Comparison of ENCODE assay signal across 8 mouse cellular contexts in the genomic region with DNA sequence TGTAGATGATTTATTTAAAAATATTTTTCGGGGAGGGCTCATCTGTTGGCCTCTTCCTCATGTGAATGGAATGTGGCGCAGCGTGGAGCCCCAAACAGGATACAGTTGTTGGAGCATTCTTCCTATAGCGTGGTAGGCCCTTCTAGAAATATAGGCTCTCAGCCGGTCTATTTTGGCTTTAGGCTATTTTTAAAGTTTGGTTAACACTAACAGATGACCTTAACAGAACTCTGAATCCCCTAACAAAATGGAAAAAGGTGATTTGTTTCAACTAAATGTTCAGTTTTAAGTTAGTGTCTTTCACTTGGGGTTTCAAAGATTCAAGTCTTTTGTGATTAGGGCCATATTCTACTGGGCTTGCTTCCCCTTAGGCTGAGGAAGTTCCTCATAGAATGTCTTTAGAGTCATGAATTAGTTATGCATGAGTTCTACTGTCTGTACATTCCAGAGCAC.
A peak's percentile ranks its signal among the peaks of the same experiment; 100 is the strongest.
DNase-seq lines count a peak whose midpoint lies in the region; ATAC-seq and TF ChIP-seq lines count a peak whose summit lies in the region.

No protein-coding gene starts in this region.

- peak overlapping the region; percentile 35 for H3K4me3 ChIP-seq in embryonic fibroblast, embryonic 13.5 days (ENCODE audit: insufficient read depth, low read length)
- peak overlapping the region; percentile 33 for H3K4me3 ChIP-seq in hindbrain, embryonic 14.5 days (replicated peaks; ENCODE audit: low read length)
- H3K4me3 ChIP-seq in lung, postnatal 0 days (ENCODE audit: low read depth, low read length): peak overlapping the region; percentile 45
- H3K4me3 ChIP-seq in stomach, embryonic 14.5 days (ENCODE audit: low read depth, low read length): peak overlapping the region; percentile 40

- peaks cover 6% of the 10 kb centered on the region for H3K4me1 ChIP-seq in embryonic fibroblast, embryonic 13.5 days (ENCODE audit: control insufficient read depth, insufficient read depth, low read length)
- H3K4me1 ChIP-seq in hindbrain, embryonic 14.5 days (replicated peaks; ENCODE audit: control insufficient read depth, insufficient read depth, low read length): peaks cover 17% of the 10 kb centered on the region
- H3K4me1 ChIP-seq in lung, postnatal 0 days (ENCODE audit: insufficient read depth, low read depth, low read length): peaks cover 8% of the 10 kb centered on the region; the same call in 1 of the 2 replicates
- H3K4me1 ChIP-seq in stomach, embryonic 14.5 days (ENCODE audit: control insufficient read depth, insufficient read depth, low read length): peaks cover 17% of the 10 kb centered on the region; the same call in 1 of the 2 replicates

- peak overlapping the region; percentile 49 for H3K4me2 ChIP-seq in hindbrain, embryonic 14.5 days (replicated peaks)
- H3K4me2 ChIP-seq in lung, postnatal 0 days (replicated peaks; ENCODE audit: low read depth, low read length): peak overlapping the region; percentile 61
- H3K4me2 ChIP-seq in stomach, embryonic 14.5 days (replicated peaks; ENCODE audit: low read depth, low read length): peak overlapping the region; percentile 59

- H3K9me3 ChIP-seq in hindbrain, embryonic 14.5 days (ENCODE audit: control insufficient read depth, low read length): no peaks in the 10 kb centered on the region
- H3K9me3 ChIP-seq in lung, postnatal 0 days (ENCODE audit: low read length): no peaks in the 10 kb centered on the region
- H3K9me3 ChIP-seq in stomach, embryonic 14.5 days (ENCODE audit: control insufficient read depth, low read depth, low read length): no peaks in the 10 kb centered on the region

- no peak for TF ChIP-seq CTCF in embryonic fibroblast, embryonic 13.5 days (IDR thresholded peaks at IDR 0.05; ENCODE audit: borderline replicate concordance, insufficient read depth, low read length)
- no peak for TF ChIP-seq CTCF in lung, postnatal 0 days (IDR thresholded peaks at IDR 0.05)

- ATAC-seq in hindbrain, embryonic 14.5 days (ENCODE audit: low FRiP score): no peak
- ATAC-seq in lung, postnatal 0 days: peak; percentile 27; the same call in 1 of the 2 replicates
- peak; percentile 57; the same call in 1 of the 2 replicates for ATAC-seq in stomach, embryonic 14.5 days (ENCODE audit: insufficient number of reproducible peaks, insufficient read depth, low FRiP score, low read depth)

- TF ChIP-seq POLR2A in embryonic fibroblast, embryonic 13.5 days (IDR thresholded peaks at IDR 0.05; ENCODE audit: low read depth, low read length): no peak

- DNase-seq in urinary bladder, postnatal 14 days (ENCODE audit: low spot score): peak; percentile 23
- DNase-seq in urinary bladder, postnatal 10 days (ENCODE audit: low spot score): no peak
- peak; percentile 33 for DNase-seq in hindbrain, embryonic 14.5 days (ENCODE audit: low spot score)
- DNase-seq in lung, postnatal 0 days (ENCODE audit: low spot score): peak; percentile 70
- no peak for DNase-seq in cerebellum, adult 11-12 months
- DNase-seq in ovary, postnatal 36 days (ENCODE audit: low spot score): no peak

- peak overlapping the region; percentile 56 for H3K9ac ChIP-seq in hindbrain, embryonic 14.5 days
- H3K9ac ChIP-seq in lung, postnatal 0 days (replicated peaks; ENCODE audit: low read depth): no peak overlapping the region; the same call in 1 of the 2 replicates
- peak overlapping the region; percentile 18; the same call in 1 of the 2 replicates for H3K9ac ChIP-seq in stomach, embryonic 14.5 days (replicated peaks; ENCODE audit: low read depth, low read length)

- no peak for TF ChIP-seq EP300 in lung, postnatal 0 days (IDR thresholded peaks at IDR 0.05)

- no peaks in the 10 kb centered on the region for H3K36me3 ChIP-seq in hindbrain, embryonic 14.5 days (replicated peaks; ENCODE audit: control insufficient read depth, insufficient read depth)
- no peaks in the 10 kb centered on the region for H3K36me3 ChIP-seq in lung, postnatal 0 days (ENCODE audit: insufficient read depth, low read length)
- no peaks in the 10 kb centered on the region; the same call in 1 of the 2 replicates for H3K36me3 ChIP-seq in stomach, embryonic 14.5 days (ENCODE audit: control insufficient read depth, insufficient read depth, low read length)

- WGBS in hindbrain, embryonic 14.5 days: 12% methylated on average over 5 of the region's 5 CpGs
- WGBS in lung, postnatal 0 days: 8% methylated on average over 5 of the region's 5 CpGs
- WGBS in stomach, embryonic 14.5 days: 9% methylated on average over 5 of the region's 5 CpGs

- H3K27me3 ChIP-seq in hindbrain, embryonic 14.5 days (ENCODE audit: control insufficient read depth, insufficient read depth, low read length): no peaks in the 10 kb centered on the region
- no peaks in the 10 kb centered on the region for H3K27me3 ChIP-seq in lung, postnatal 0 days (replicated peaks; ENCODE audit: insufficient read depth, low read length)
- no peaks in the 10 kb centered on the region for H3K27me3 ChIP-seq in stomach, embryonic 14.5 days (ENCODE audit: control insufficient read depth, insufficient read depth, low read length)

- H3K27ac ChIP-seq in embryonic fibroblast, embryonic 13.5 days (ENCODE audit: insufficient read depth, low read length): peak overlapping the region; percentile 75
- H3K27ac ChIP-seq in hindbrain, embryonic 14.5 days: peak overlapping the region; percentile 90
- peak overlapping the region; percentile 85 for H3K27ac ChIP-seq in lung, postnatal 0 days (ENCODE audit: low read length)
- H3K27ac ChIP-seq in stomach, embryonic 14.5 days (ENCODE audit: low read length): peak overlapping the region; percentile 97

Comparison
In these comparisons a context has a peak if more than half of its experiments do, and no peak if none do; other contexts are left out.
1. DNase-seq: peak in urinary bladder, postnatal 14 days (single experiment), hindbrain, embryonic 14.5 days (single experiment) and lung, postnatal 0 days (single experiment); none in urinary bladder, postnatal 10 days (single experiment), cerebellum, adult 11-12 months (single experiment) and ovary, postnatal 36 days (single experiment).
2. Peak in every context shown above with its lines, with median percentiles within 50 percentile points of each other: H3K27ac ChIP-seq, H3K4me3 ChIP-seq and H3K4me2 ChIP-seq.